ENCODE assay signal across 20 mouse cellular contexts in the genomic region with DNA sequence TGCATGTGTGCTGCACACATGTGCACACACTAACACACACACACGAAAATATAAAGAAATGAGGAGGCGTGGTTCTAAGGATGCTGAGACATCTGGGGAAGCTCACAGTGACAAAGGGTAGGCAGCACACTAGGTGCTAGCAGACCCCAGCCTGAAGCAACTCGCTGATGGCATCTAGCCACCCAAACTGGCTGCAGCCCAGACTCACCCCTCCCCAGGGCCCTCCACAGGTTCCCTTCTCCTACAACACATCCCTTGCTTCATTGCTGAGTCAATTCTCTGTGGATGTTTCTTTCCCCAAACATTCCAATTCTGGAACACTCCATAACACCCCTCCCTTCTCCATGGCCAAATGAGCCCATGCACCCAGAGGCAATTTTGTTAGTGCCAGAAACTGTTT.
DNase-seq lines count a peak whose midpoint lies in the region; ATAC-seq and TF ChIP-seq lines count a peak whose summit lies in the region.
"Had no signal": no experiment of that assay in that cellular context is flagged by ENCODE, and none has a peak within 500 bp of the region (broad histone marks: within the 10 kb centered on the region; RNA-seq: fewer than 3 reads in every experiment).

No protein-coding gene starts in this region.

- intact Hi-C loops in gastrocnemius, adult 2 months (cut with DNase I) = no loop called here

- DNase-seq in adrenal gland, postnatal 14 days = peak; percentile 69
- DNase-seq in adrenal gland, adult 18-20 months (ENCODE audit: low spot score in 2 of 2) = no peak
- no peak for DNase-seq in gastrocnemius, adult 2 months
- DNase-seq in gastrocnemius, adult 18-20 months (ENCODE audit: low spot score) = no peak
- peak; percentile 30 for DNase-seq in adrenal gland, postnatal 25 days
- DNase-seq: cerebellum, adult 2 months; cerebellum, postnatal 25 days; forebrain, postnatal 0 days; gastrocnemius, postnatal 10 days; gastrocnemius, postnatal 36 days; heart, adult 2 months; kidney, adult 2 months had no signal

- ATAC-seq in CD4-positive, CD25-positive, alpha-beta regulatory T cell, adult 4 months = no peak
- ATAC-seq: forebrain, embryonic 14.5 days; forebrain, postnatal 0 days; intestine, postnatal 0 days had no signal

- TF ChIP-seq CTCF in gastrocnemius, adult 2 months (IDR thresholded peaks at IDR 0.05) = no peak

- H3K4me3 ChIP-seq in gastrocnemius, adult 2 months = no peak overlapping the region
- H3K4me3 ChIP-seq: embryonic facial prominence, embryonic 12.5 days; embryonic facial prominence, embryonic 15.5 days; heart, adult 2 months; heart, embryonic 10.5 days; hindbrain, embryonic 12.5 days; hindbrain, embryonic 15.5 days had no signal

- peak overlapping the region; percentile 73 for H3K27ac ChIP-seq in gastrocnemius, adult 2 months
- H3K27ac ChIP-seq: embryonic facial prominence, embryonic 12.5 days; embryonic facial prominence, embryonic 15.5 days; hindbrain, embryonic 12.5 days; hindbrain, embryonic 15.5 days had no signal

Comparison
In these comparisons a context has a peak if more than half of its experiments do, and no peak if none do; other contexts are left out.
1. DNase-seq: peak in adrenal gland, postnatal 14 days (single experiment) and adrenal gland, postnatal 25 days (single experiment); none in adrenal gland, adult 18-20 months (0 of 2), gastrocnemius, adult 2 months (single experiment) and gastrocnemius, adult 18-20 months (single experiment).